Mouse (Mus musculus) kidney, postnatal 0 days (tissue): ENCODE data around the gene Pdgfb. TPM values are rescaled to one million over a fixed set of nuclear protein-coding genes. Genes with fewer than 3 reads are reported as not detected.

Source experiments
- ATAC-seq: fragments of 200-750 bp; cut with Nextera tagmentation; replicated peaks from 2 replicates; pipeline ENCODE4 v1.8.0; 2017; ENCODE audit warnings: low read depth, moderate number of reproducible peaks, moderate TSS enrichment, moderate library complexity; ENCODE audit not compliant: low FRiP score
- DNase-seq: peaks from one replicate; pipeline ENCODE4 v3.0.0-alpha.2; 2016; ENCODE audit warnings: low spot score
- H3K27ac ChIP-seq: fragments of 300-500 bp; sonication (generic); 2 replicates; pipeline ENCODE4 v1.5.1; 2014; ENCODE audit warnings: mild to moderate bottlenecking
- H3K27me3 ChIP-seq: fragments of 300-500 bp; sonication (generic); 2 replicates; pipeline ENCODE4 v1.6.1; 2014; ENCODE audit warnings: low read length, mixed read lengths; ENCODE audit not compliant: insufficient read depth
- H3K36me3 ChIP-seq: fragments of 300-500 bp; sonication (generic); 2 replicates; pipeline ENCODE4 v1.6.1; 2014; ENCODE audit warnings: low read length, mixed read lengths; ENCODE audit not compliant: insufficient read depth
- H3K4me1 ChIP-seq: fragments of 300-500 bp; sonication (generic); replicated peaks from 2 replicates; pipeline ENCODE4 v1.6.1; 2014; ENCODE audit warnings: antibody characterized with exemption, low read length, mixed read lengths; ENCODE audit not compliant: insufficient read depth
- H3K4me2 ChIP-seq: fragments of 300-500 bp; sonication (generic); 2 replicates; pipeline ENCODE4 v1.6.1; 2014; ENCODE audit warnings: mild to moderate bottlenecking, low read length, moderate library complexity, mixed read lengths
- H3K4me3 ChIP-seq: fragments of 300-500 bp; sonication (generic); replicated peaks from 2 replicates; pipeline ENCODE4 v1.5.1; 2014; ENCODE audit warnings: low read depth, low read length
- H3K9ac ChIP-seq: fragments of 300-500 bp; sonication (generic); 2 replicates; pipeline ENCODE4 v1.6.1; 2014; ENCODE audit warnings: low read depth, low read length
- H3K9me3 ChIP-seq: fragments of 300-500 bp; sonication (generic); replicated peaks from 2 replicates; pipeline ENCODE4 v1.6.1; 2016; ENCODE audit warnings: low read length, inconsistent platforms, mixed read lengths
- CTCF ChIP-seq: IDR thresholded peaks from 2 replicates; pipeline ENCODE4 v1.5.1; 2016; ENCODE audit warnings: antibody characterized with exemption, low read depth, mild to moderate bottlenecking, moderate library complexity
- WGBS: fragments of 180-500 bp; shearing (Covaris S2); extraction: QIAGEN DNeasy Blood & Tissue Kit; methylation state at CpG from one replicate; pipeline ENCODE4 v1.1.7; 2014; 5-methylcytosine and 5-hydroxymethylcytosine counted together
- polyA plus RNA-seq: library from polyadenylated mRNA; unstranded; fragments of >200 nt; fragmentation: Nextera tagmentation; extraction: Ambion mirVana; gene quantifications from 2 replicates; pipeline ENCODE4 v1.2.1, GENCODE M21; 2015

Pdgfb gene
- polyA plus RNA-seq, 1 experiment from 2014 or later: 6.8 TPM

- WGBS: 84% methylated on average over 7 of the region's 7 CpGs
- Histone ChIP-seq H3K27ac (no peak overlapping the region), H3K9ac (no peak overlapping the region), H3K36me3 (no peaks in the 10 kb centered on the region), H3K4me1 (peaks cover 6% of the 10 kb centered on the region; the same call in 1 of the 2 replicates), H3K4me3 (no peak overlapping the region), H3K9me3 (no peaks in the 10 kb centered on the region), H3K4me2 (no peak overlapping the region), H3K27me3 (no peaks in the 10 kb centered on the region)
- no peak for TF ChIP-seq CTCF
- DNase-seq: no peak
- ATAC-seq: no peak
These were observed 4.4 kb upstream of the Pdgfb start for GRCm38 (mm10) chr15:80019220-80019619.

- Histone ChIP-seq H3K9me3 (no peaks in the 10 kb centered on the region), H3K36me3 (no peaks in the 10 kb centered on the region), H3K4me2 (no peak overlapping the region), H3K4me1 (peaks cover 18% of the 10 kb centered on the region; the same call in 1 of the 2 replicates), H3K27me3 (no peaks in the 10 kb centered on the region), H3K9ac (no peak overlapping the region), H3K27ac (no peak overlapping the region), H3K4me3 (no peak overlapping the region)
- no peak for TF ChIP-seq CTCF
- 78% methylated on average over 9 of the region's 9 CpGs for WGBS
- ATAC-seq (no peak), DNase-seq (no peak)
These were observed 2.0 kb upstream of the Pdgfb start for GRCm38 (mm10) chr15:80016563-80017301.

GRCm38 (mm10) chr15:80015211-80015952, 605 bp upstream of the Pdgfb start:
- no peak overlapping the region for H3K27ac ChIP-seq
- WGBS: 63% methylated on average over 7 of the region's 7 CpGs
- DNase-seq: no peak

GRCm38 (mm10) chr15:80014031-80014320, 801 bp downstream of the Pdgfb start:
- Histone ChIP-seq H3K4me3 (peak overlapping the region; percentile 60), H3K27ac (peak overlapping the region; percentile 85), H3K9ac (peak overlapping the region; percentile 92), H3K4me2 (peak overlapping the region; percentile 74), H3K9me3 (no peaks in the 10 kb centered on the region), H3K36me3 (no peaks in the 10 kb centered on the region), H3K4me1 (peaks cover 24% of the 10 kb centered on the region; the same call in 1 of the 2 replicates), H3K27me3 (no peaks in the 10 kb centered on the region)
- WGBS: under 1% methylated on average over 31 of the region's 37 CpGs
- no peak for TF ChIP-seq CTCF
- DNase-seq (no peak), ATAC-seq (no peak)

More at GRCm38 (mm10) chr15:80015211-80015952, 605 bp upstream of the Pdgfb start:
- Histone ChIP-seq H3K27me3 (no peaks in the 10 kb centered on the region), H3K9ac (no peak overlapping the region), H3K9me3 (no peaks in the 10 kb centered on the region), H3K4me2 (peak overlapping the region; percentile 74), H3K4me1 (peaks cover 24% of the 10 kb centered on the region; the same call in 1 of the 2 replicates), H3K4me3 (peak overlapping the region; percentile 60; the same call in 1 of the 2 replicates), H3K36me3 (no peaks in the 10 kb centered on the region)
- no peak for TF ChIP-seq CTCF
- ATAC-seq: no peak

- DNase-seq (no peak), ATAC-seq (peak; percentile 58)
- H3K4me1 ChIP-seq: peaks cover 24% of the 10 kb centered on the region; the same call in 1 of the 2 replicates
- no peak for TF ChIP-seq CTCF
- peak overlapping the region; percentile 74 for H3K4me2 ChIP-seq
- H3K27ac ChIP-seq: peak overlapping the region; percentile 85
- H3K27me3 ChIP-seq: no peaks in the 10 kb centered on the region
- no peaks in the 10 kb centered on the region for H3K9me3 ChIP-seq
- H3K4me3 ChIP-seq: peak overlapping the region; percentile 60
- WGBS: under 1% methylated on average over 25 of the region's 36 CpGs
- no peaks in the 10 kb centered on the region for H3K36me3 ChIP-seq
- H3K9ac ChIP-seq: peak overlapping the region; percentile 92
These were observed 1.3 kb downstream of the Pdgfb start for GRCm38 (mm10) chr15:80013256-80014030.
